Mouse (Mus musculus) midbrain, postnatal 0 days (tissue): ENCODE measurements around the gene Tktl2. TPM values are rescaled to one million over a fixed set of nuclear protein-coding genes. Genes with fewer than 3 reads are reported as not detected.

Source experiments
- ATAC-seq: fragments of 200-750 bp; cut with Nextera tagmentation; 2 replicates; pipeline ENCODE4 v1.8.0; 2017; ENCODE audit warnings: moderate number of reproducible peaks, mild to moderate bottlenecking, moderate TSS enrichment, moderate library complexity; ENCODE audit not compliant: low FRiP score
- DNase-seq: peaks from one replicate; pipeline ENCODE4 v3.0.0-alpha.2; 2015; ENCODE audit warnings: low spot score
- H3K27ac ChIP-seq: fragments of 300-500 bp; sonication (generic); 2 replicates; pipeline ENCODE4 v1.5.1; 2014; ENCODE audit warnings: low read depth, mild to moderate bottlenecking, low read length, mixed read lengths
- H3K27me3 ChIP-seq: fragments of 300-500 bp; sonication (generic); 2 replicates; pipeline ENCODE4 v1.6.1; 2014; ENCODE audit warnings: low read length, control low read depth, mixed read lengths; ENCODE audit not compliant: insufficient read depth
- H3K36me3 ChIP-seq: fragments of 300-500 bp; sonication (generic); 2 replicates; pipeline ENCODE4 v1.6.1; 2014; ENCODE audit warnings: low read length, control low read depth, mixed read lengths; ENCODE audit not compliant: insufficient read depth
- H3K4me1 ChIP-seq: fragments of 300-500 bp; sonication (generic); 2 replicates; pipeline ENCODE4 v1.6.1; 2014; ENCODE audit warnings: mild to moderate bottlenecking, control low read depth, antibody characterized with exemption, low read length, mixed read lengths; ENCODE audit not compliant: insufficient read depth
- H3K4me2 ChIP-seq: fragments of 300-500 bp; sonication (generic); 2 replicates; pipeline ENCODE4 v1.6.1; 2014; ENCODE audit warnings: low read depth, mild to moderate bottlenecking, low read length, mixed read lengths; ENCODE audit not compliant: poor library complexity, severe bottlenecking
- H3K4me3 ChIP-seq: fragments of 300-500 bp; sonication (generic); 2 replicates; pipeline ENCODE4 v1.5.1; 2014; ENCODE audit warnings: low read depth, mild to moderate bottlenecking, low read length, moderate library complexity
- H3K9ac ChIP-seq: fragments of 300-500 bp; sonication (generic); replicated peaks from 2 replicates; pipeline ENCODE4 v1.6.1; 2014; ENCODE audit warnings: mild to moderate bottlenecking, low read length, moderate library complexity, mixed read lengths; ENCODE audit not compliant: poor library complexity, severe bottlenecking
- H3K9me3 ChIP-seq: fragments of 300-500 bp; sonication (generic); 2 replicates; pipeline ENCODE4 v1.6.1; 2016; ENCODE audit warnings: low read length, control low read depth
- CTCF ChIP-seq: IDR thresholded peaks from 2 replicates; pipeline ENCODE4 v1.5.1; 2016; ENCODE audit warnings: antibody characterized with exemption, mild to moderate bottlenecking
- WGBS: fragments of 180-500 bp; shearing (Covaris S2); extraction: QIAGEN DNeasy Blood & Tissue Kit; methylation state at CpG from one replicate; pipeline ENCODE4 v1.1.7; 2014; 5-methylcytosine and 5-hydroxymethylcytosine counted together
- polyA plus RNA-seq: library from polyadenylated mRNA; unstranded; fragments of >200 nt; fragmentation: Nextera tagmentation; extraction: Ambion mirVana; gene quantifications from 2 replicates; pipeline ENCODE4 v1.2.1, GENCODE M21; 2015
- total RNA-seq: library from RNA; depleted of rRNA; stranded (reverse); fragments of >200 nt; gene quantifications from 2 replicates; pipeline ENCODE4 v1.2.3, GENCODE M21; 2014; rRNA removed

Tktl2 gene
- total and polyA plus RNA-seq, 2 experiments from 2014 or later: under 0.01 to 0.05 TPM

DNA sequence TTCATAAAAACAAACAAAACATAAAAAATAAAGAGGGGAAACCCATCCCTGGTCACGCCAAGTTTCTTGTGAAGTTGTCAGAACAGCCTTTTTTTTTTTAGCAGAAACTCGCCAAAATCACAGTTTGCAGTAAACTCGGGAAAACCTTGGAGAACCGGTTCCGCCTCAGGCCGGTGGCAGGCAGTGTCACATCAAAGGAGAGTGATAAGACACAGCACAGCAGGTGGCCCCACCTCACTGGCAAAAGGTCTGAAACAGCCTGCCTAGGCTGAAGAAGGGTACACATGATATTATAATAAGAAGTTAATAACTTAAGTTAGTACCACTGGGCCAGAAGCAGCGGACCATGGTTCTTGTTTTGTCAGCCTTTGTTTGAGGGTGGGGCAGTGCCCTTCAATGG is 38.5 kb downstream of the Tktl2 start:
- ATAC-seq (no peak), DNase-seq (no peak)
- TF ChIP-seq CTCF: no peak
- H3K36me3 ChIP-seq: no peaks in the 10 kb centered on the region
- no peaks in the 10 kb centered on the region for H3K4me1 ChIP-seq
- no peaks in the 10 kb centered on the region for H3K9me3 ChIP-seq
- 30% methylated on average over 7 of the region's 7 CpGs for WGBS
- H3K4me3 ChIP-seq: no peak overlapping the region
- no peaks in the 10 kb centered on the region for H3K27me3 ChIP-seq
- no peak overlapping the region for H3K27ac ChIP-seq
- H3K9ac ChIP-seq: no peak overlapping the region
- H3K4me2 ChIP-seq: no peak overlapping the region

Other genes with a start within 250 kb of the Tktl2 start
- 13.3 and 14.8 TPM in 2 replicates for gene Tma16, start 25.2 kb upstream of the Tktl2 start, total RNA-seq
- 10.9 and 12.5 TPM in 2 replicates for gene Tma16, start 25.2 kb upstream of the Tktl2 start, polyA plus RNA-seq
- gene Npy5r, start 176.4 kb downstream of the Tktl2 start, total RNA-seq: 3.0 TPM in 2 replicates
- 1.4 and 1.5 TPM in 2 replicates for gene Npy5r, start 176.4 kb downstream of the Tktl2 start, polyA plus RNA-seq
- gene Npy1r, start 185.4 kb downstream of the Tktl2 start, total RNA-seq: 9.1 and 9.6 TPM in 2 replicates
- gene Npy1r, start 185.4 kb downstream of the Tktl2 start, polyA plus RNA-seq: 5.6 and 6.5 TPM in 2 replicates